Mouse (Mus musculus) thymus, postnatal 25 days (tissue): Measurements from ENCODE around the gene L1cam.

Experiments used
- DNase-seq: peaks from one replicate; pipeline ENCODE4 v3.0.0; 2022

Gene L1cam

GRCm38 (mm10) chrX:73875881-73876280, 20.0 kb downstream of the L1cam start:
- DNase-seq = no peak

GRCm38 (mm10) chrX:73871956-73872355, 23.9 kb downstream of the L1cam start:
- no peak for DNase-seq

DNA sequence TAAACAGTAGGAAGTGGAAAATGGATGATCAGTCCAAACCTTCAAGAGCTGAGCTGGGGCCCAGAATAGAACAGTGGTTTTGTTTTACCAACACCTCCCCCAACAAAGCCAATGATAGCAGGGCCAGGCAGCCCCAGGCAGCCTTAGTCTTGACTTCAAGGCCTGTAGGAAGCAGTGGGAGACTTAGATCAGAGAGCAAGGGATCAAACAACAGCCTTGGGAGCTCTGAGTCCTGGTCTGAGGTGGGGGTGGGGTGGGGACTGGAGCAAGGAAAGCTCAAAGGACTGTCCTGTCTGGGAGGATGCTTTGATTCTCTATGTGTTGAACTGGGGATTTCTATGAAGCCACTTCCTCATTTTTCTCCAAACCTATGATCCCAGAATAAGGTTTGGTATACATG, 24.4 kb downstream of the L1cam start:
- DNase-seq = no peak

DNA sequence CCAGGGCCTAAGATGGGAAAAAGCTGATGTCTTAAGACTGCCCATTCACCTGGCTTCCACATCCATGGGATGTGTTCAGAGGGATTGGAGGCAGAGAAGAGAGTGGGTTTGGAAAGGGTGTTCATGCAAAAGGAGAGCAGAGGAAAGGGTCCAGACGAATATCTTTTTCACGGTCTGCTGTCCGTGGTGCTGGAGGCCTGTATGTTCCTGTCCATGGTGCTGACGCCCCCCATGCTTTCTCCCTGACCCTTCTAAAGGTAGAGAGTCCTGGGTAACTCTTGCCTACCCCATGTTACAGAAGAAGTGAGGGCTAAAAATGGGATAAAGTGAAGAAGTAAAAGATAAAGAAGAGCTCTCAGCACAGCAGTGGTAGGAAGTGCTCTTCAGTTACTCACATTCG, 26.6 kb downstream of the L1cam start:
- peak; percentile 46 for DNase-seq

DNA sequence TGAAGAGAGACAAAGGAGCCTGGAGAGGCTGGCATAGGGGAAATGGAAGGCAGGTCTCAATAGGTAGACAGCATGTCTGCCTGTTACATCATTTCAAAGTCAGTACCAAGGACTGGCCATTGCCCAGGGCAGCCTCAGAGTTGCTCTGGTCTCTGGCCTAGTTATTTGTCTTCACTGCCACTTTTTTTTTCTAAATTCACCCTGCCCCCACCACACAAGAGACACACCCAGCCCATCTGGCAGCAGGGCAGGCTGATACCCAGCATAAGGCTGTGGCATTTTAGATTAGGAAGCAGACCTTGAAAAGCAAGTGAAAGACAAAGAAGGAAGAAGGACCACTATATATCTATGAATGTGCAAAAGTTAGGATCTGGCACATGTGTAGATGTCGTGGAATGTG, 28.1 kb downstream of the L1cam start:
- DNase-seq = no peak

- DNase-seq = no peak
These were observed 28.6 kb downstream of the L1cam start for GRCm38 (mm10) chrX:73867256-73867655.

- DNase-seq = no peak
These were observed 31.2 kb downstream of the L1cam start for GRCm38 (mm10) chrX:73864692-73865091.

DNA sequence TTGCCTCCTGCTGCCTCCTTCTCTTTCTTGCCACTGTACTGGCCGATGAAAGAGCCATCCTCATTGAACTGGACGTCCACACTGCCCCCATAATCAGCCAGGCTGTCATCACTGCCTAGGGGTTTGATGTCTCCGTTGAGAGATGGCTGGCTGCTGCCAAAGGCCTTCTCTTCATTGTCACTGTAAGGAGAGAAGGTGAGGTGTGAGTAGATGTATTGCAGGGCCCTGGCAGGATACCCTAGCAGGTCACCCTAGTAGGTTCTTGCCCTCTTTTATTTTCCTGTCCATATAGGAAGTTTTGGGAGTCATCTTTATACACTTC, 40.9 kb downstream of the L1cam start:
- no peak for DNase-seq

DNA sequence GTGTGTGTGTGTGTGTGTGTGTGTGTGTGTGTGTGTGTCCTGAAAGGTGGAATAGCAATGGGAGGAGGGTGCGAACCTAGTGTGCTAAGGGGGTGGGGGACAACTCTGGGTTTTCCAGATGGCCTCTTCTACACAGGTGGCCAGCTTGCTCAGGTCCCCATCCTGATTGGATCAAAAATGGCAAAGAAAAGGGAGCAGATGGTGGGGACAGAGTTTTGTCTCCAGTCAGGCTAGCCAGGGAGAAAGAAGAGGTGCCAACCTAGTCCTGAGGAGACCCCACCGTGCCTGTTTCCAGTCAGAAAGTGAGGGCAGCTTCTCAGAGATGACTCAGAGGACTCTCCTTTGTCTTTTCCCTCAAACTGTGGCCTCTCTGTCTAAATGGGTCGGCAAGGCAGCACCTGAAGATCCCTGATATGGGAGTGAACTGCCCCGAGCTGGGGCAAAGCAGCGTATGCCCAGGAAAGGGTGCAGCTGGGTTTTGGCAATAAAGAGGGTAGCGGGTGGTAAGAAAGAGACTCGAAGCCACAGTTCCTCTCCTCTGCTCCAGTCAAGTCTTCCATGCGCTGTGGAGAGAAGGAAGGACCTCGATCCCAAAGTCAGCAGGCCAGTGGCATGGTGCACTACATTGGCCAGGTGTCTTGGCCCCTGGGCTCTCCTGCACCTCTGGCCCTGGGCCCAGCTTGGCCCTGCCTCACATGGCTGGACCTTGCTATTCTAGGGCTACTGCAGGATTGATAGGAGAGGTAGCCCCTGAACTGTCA, 41.4 kb downstream of the L1cam start:
- no peak for DNase-seq

- DNase-seq = no peak
These were observed 59.2 kb downstream of the L1cam start for GRCm38 (mm10) chrX:73836691-73837090.

DNA sequence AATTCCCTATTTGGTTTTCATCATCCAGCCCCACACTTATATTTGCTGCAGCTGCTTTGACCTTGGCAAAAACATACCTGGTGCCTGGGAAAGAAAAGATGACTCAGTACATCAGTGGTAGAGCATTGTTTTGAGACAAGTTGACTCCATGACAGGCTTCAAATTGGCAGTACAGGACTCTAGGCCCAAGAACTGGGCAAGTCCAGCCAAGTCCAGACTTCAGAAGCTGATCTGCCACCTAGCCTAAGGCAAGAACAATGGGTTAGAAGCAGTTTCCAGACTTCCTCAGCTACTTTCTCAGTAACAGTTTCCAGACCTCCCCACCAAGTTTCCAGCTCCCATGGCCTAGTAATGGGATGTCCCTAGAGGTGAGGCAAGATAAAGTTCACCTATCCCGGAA, 60.2 kb downstream of the L1cam start:
- DNase-seq = no peak

GRCm38 (mm10) chrX:73824185-73825151, 71.4 kb downstream of the L1cam start, which contains the start of gene Pdzd4:
Gene Pdzd4, minus strand, starts transcription at chrX:73824969.
- DNase-seq = peak; percentile 61

DNA sequence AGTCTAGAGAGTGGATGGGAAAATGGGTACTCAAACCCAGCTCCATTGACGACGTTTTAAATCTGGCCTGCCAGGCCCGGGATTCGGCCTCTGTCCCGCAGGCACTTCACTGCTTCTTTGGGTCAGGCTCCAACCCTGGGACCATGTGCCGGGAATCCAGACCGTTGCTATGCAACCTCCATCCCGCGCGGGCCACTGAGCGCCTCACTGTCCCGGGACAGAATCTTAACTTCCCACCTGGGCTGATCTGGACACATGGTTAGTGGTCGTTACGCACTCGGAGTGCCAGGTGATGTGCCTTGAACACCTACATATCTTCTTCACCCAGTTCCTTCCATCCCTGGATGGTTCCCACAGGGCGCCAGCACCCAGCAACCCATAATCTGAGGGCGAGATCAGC, 72.2 kb downstream of the L1cam start:
- no peak for DNase-seq

GRCm38 (mm10) chrX:73816596-73817314, 79.2 kb downstream of the L1cam start:
- no peak for DNase-seq

GRCm38 (mm10) chrX:73815072-73815471, 80.8 kb downstream of the L1cam start:
- DNase-seq = peak; percentile 24

DNA sequence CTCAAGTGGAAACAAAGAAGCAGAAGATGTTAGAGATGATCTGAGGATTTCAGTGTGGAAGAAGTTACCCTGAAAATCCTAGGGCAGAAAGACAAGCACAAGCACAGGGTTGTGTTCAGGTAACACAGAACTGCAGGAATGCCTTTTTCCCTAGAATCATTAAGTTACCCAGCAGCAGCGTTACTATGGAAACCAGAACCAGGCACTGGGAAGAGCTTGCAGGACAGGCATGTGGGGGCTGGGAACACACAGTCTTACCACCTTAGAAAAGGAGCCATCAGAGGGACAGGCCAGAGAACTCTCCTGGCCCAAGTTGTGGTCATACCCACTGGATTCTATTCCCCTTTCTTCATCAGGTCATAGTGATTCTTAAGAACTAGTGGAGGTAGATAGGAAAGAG, 90.1 kb downstream of the L1cam start:
- DNase-seq = no peak
